Mouse (Mus musculus): ENCODE measurements around the gene Zfp972.
"Not testable (repeated sequence)": the region's sequence is repeated elsewhere in the genome, so short reads cannot be mapped to it uniquely, and the experiment has no call there.

DNA sequence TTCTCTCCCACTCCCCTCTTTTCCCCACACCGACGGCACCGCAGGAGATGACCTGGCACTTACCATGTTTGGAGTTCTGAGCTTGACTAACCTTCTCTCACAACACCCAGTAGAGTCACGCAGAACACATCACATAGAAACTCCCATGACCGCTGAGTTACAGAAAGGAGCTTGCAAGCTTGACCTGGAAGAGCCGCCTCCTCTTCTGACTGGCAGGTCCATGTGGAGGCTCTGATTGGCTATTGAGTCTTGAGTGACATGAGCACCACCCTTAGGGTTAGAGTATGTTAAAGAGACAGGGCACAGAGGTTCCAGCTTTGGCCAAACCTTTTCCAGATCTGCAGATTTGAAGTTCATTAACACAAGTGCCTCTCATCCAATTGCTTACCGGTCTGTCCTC is 31.7 kb upstream of the Zfp972 start, which contains the start of gene Gm14326:
- not testable (repeated sequence) for TF ChIP-seq CTCF, EP300 (IDR thresholded peaks at IDR 0.05; ENCODE audit: low read depth)

Measured in liver, postnatal 0 days (tissue).